Mouse (Mus musculus) yolk sac, embryonic 10.5 days (tissue): ENCODE data around the gene Zfp217.

Source experiments
- DNase-seq: peaks from one replicate; pipeline ENCODE4 v3.0.0-alpha.2; 2017; ENCODE audit warnings: low spot score

The Zfp217 gene

DNA sequence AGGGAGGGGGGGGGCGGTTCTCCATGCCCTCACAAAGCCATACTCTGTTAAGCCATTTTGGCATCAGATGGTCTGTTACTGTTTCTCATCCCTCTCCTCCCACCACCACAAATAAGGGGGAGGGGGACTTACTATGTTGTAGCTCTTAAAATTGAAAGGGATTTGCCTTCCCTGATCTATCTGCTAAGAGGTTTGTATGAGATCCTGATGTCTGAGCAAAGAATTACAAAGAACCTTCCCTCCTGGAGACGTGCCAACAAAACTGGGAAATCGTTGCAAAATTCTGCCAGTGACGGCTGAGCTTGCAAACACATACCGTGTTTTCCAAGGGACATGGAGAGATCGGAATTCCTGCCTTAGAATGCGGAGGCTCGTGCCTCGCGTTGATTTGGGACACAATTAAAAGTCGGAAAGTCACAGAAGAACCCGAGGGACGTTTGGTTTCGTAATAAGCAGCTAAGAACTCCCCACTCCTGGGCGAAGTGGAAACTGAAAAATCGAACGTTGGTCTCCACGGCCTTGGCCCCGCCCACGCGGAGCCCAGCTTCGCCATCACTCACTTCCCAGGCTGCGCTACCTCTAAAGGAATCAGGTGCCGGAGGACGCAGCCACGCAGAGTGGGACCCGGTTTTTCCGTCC is 14.7 kb downstream of the Zfp217 start:
- DNase-seq: peak; percentile 76

DNA sequence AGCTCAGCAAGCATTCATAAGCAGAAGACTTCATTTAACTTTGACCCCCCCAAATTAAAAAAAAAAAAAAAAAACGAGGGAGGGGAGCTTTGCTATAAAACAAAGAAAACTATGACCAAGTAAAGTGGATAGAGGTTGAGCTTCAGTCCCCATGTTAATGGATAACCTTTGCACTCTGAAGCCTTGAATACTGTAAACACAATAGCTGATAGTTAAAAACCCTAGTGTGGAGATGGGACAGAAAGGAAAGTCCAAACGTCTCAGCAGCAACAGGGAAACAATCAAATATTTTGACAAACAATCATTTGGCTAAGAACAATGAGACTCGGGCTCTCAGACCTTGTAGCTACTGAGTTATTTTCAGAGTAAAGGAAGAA is 15.2 kb downstream of the Zfp217 start:
- peak; percentile 47 for DNase-seq

DNA sequence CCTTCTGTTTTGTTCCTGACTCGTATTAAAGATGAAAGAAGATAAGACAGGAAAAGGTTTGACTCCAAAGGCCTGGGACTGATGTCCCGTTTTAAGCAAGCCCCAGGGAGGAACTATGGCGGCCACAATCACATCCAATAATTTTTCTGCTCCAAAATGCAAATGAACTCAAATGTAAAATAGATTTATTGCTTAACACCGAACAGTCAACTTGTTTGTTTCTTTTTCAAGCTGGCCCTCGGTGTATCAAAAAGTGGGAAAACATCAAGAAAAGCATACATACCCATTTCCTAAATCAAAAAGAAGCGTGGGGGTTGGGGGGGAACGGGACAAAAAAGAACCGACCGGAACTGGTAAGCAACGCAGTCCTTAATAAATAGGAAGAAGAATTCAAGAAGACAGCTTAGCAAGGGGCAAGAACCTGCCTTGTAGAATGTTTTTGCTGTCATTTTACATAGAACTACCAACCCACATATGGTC is 15.9 kb downstream of the Zfp217 start:
- no peak for DNase-seq

DNA sequence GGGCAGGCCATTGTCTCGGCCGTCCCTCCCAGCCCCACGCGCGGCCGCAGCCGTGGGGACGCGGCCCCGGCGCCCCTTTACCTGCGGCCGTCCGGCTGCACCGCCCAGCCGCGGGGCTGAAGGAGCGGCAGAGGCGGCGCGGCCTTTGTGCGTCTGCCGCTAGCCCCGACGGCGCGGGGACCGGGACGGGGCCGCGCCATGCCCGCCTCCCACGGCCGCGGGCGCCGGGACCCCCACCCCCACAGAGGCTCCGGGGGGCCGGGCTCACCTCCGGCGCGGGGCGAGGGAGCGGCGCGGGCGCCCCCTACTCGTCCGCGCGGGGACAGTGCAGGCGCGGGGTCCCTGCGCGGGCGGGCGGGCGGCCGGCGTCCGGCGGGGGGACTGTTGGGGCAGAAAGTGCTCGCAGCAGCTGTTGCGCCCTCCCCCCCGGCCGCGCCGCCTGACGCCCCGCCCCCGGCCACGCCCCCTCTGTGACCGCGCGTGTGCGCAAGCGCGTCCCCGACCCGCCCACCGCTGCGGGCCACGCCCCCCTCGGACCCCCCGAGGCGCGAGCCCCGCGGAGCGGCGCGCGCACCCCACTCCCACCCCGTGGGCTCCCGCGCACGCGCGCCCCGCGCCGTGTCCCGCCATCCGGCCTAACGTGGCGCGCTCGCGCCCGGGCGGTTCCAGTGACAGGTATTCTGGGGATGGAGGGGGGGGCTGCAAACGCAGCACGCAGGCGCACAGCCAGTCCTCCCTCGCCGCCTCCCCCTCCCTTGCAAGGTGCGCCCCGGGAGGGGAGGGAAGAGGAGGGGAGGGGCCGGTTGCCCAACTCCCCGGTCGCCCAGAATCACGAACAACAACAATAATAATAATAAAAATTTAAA is 16.9 kb downstream of the Zfp217 start:
- peak; percentile 92 for DNase-seq

DNA sequence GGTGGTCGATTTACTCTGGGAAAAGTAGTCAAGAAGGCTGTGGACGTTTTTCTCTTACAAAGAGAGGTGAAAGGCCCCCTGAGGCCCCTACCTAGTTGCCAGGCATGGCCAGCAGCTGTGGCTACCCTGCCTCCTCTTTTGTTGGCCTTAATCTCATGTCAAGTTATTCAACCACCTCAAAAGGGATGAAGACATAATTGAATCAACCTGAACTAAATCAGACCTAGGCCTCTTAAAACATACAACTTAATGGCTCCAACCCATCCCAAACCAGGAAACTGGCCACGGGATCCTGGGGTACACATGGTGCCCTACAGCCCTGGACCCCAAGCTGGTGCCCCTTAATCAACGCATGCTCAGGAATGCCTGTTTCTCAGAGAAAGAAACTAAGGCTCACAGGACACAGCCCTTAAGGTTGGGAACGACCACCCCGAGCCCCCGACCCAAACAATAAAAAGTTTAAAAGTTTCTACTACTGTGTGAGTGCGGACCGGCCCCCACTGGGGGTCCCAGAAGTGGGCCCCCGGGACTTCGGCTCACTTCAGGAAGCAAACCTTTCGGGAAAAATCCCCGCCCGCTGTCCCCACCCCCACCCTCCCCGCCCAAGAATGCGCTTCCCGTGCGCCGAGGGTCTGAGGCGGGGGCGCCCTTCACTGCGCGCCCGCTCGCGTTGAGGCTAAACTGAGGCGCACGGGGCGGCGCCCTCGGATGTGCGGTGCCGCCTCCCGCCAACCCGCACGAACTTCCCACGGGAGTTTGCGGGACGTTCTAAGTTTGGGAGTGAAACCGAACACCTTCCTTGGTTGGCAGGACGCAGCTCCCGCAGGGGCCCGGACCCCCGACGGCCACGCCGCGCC is 17.8 kb downstream of the Zfp217 start:
- DNase-seq: no peak

DNA sequence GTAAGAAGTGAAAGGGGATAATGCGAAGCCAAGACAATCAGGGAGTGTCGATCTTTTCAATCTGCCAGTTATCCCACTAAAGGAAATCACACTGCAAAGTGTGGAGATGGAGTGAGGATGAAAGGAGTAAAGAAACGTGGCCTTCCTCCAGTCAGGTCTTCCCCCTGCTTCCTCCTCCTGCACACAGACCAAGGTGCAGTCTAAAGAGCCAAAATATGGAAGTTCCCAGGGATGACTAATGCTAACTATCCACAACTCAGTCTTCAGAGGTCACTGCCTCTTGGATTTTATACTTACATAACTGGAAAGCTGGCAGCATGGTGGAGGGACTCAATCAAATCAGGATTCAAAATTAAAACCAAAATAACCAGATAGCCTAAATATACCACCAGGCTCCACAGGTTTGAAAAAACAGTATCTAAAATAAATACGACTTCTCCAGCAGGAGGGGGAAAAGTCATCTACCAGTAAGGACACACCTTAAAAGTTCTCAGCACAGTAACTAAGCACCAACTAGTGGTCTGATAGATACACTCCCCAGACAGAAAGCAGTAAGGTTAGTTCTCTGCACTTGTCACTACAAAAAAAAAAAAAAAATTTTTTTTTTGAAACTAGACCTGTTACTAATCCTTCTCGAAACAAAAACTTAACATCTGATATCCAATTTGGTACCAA is 18.5 kb downstream of the Zfp217 start:
- no peak for DNase-seq

DNA sequence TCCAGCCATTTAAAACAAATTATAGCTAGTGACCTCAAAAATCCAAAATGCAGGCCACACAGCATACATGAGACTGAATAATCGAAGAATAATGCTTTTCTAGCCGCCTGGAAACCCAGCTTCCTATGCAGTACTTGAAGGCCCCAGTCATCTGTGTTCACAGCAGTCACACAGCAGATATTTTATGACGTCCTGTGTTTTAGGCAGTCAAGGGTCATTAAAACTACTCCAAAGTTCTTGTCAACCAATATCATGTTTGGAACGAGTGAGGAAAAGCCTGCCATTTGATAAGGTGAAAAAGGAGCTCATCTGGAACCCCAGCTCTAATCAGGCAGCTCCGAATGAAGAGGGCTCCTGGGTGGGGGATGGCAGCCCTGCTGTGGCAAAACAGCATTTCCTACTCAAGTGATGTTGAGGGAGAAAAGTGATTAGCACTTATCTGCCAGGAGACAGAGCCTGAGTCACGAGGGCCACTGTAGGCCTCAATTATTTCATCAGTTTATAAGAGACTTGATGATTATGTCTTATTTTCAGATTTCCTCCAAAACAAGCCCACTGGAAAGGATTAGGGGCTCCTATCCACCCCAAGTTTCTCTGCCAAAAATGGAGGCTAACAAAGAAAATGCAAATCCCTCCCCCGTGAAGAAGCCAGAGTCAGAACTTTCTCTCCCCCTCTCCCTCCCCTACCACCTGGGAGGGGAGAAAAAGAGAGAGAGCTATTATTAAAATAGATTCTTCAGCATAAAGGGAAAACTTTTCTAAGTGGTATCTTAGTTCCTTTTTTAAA is 19.2 kb downstream of the Zfp217 start:
- no peak for DNase-seq

DNA sequence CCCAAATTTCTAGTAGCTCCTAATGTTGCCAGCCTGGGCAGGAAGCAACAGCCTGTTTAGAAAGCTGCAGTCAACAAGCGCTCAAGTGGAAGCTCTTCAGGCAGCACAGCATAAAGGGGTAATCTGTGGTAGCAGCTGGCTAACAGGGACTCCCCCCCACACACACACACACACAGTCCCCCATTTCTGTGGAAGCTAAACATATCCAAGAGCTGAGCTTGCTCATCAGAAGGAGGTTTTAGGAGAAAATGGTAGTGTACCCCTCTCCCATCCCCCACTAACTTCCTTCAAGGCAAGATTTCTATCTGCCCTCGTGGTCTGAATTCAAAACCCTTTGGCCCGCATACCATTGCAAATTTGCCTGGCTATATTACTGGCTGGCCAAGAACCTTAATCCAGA is 20.4 kb downstream of the Zfp217 start:
- DNase-seq: no peak

DNA sequence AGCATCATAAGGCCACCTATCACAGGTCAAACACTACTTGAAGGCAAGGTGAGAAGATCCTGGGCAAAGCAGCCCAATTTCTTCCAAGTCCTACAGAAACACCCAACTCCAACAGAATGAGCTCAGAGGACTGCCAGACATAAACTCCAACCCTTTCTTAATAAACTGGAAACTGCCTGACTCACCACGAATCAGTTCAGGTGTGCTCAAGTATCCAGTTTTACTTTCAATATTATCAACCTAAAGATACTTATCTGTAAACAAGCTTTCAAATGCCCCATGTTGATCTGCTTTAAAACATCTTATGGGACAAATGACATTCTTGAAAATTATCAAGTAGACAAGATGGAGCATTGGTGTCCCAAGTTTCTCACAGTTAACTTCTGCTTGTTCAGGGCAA is 21.6 kb downstream of the Zfp217 start:
- DNase-seq: no peak

DNA sequence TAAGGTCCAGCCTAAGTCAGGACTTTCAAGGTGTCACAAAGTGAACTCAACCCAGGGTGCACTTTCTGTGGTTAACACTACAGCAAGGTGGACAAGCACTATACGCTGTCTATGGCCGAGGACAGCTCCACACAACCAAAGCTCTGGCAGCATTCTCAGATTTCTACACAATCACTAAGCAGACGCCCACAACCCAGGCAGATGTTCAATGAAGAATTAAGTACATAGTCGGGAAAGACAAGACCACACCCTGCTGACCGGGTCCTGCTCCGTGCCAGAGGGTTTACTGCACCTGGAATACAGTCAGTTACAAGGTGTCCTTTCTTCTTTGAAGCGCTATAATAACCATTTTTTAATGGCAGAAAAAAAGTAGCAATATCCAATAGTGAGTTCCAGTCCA is 25.7 kb downstream of the Zfp217 start:
- no peak for DNase-seq

DNA sequence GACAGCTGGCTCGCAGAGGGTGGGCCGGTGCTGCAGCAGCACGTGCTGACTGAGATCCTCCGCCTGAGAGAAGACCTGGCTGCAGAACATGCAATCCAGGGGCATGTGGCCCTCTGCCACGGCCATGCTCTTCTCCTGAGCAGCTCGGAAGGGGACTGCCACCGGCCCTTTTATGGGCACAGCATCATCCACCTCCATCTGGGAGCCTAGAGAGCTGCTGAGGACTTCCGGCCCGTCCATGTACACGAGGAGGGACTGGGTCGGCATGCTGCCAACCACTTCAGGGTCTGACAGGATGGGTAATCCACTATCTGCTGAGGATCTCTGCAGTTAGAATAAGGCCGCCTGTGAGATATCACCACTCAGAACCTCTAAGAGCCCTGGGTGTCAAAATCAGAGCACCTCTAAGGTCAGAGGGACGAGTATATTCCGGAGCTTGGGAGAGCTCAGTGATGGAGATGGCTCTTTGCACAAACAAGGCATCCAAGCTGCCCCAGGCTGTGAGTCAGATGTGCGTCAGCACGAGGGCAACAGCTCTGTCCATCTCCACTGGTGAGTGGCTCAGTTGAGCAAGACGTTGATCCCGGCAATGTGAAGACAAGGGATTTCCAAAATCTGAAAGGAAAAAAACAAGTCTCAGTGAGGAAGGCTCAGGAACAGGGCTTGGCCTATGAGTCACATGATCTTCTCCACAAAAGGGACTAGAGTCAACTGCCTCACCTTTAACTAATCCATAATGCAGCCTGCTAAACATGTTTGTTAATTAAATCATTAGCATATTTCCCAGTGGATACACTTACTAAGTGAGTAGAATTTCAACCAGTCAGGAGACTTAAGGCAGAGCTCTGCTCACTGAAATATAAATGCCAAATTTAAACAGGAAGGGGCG is 27.5 kb downstream of the Zfp217 start:
- DNase-seq: no peak

DNA sequence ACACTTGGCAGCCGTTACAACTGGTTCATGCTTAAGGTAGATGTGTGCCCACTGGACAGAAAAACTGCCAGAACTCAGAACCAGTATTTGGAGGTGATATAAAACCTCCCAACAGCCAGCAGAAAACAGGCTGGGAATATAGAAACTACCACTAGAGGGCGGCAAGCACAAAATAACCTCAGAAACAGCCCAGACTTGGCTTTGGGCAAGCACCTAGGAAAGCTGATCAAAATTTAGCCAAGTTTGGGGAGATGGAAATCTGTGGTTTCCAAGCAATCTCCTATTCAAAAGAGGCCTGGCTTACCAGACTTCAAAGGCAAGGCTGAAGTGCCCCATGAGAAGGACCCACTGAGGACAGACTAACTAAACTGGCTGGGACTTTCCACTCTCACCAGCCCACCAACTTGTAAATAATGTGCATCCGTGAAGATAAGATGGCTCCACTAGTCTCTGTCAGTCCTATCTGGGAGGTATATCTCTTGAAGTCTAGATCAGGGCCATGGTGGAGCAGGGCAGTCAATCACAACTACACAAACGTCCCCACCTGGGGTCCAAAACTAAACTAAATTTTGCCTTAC is 31.1 kb downstream of the Zfp217 start:
- DNase-seq: peak; percentile 45

DNA sequence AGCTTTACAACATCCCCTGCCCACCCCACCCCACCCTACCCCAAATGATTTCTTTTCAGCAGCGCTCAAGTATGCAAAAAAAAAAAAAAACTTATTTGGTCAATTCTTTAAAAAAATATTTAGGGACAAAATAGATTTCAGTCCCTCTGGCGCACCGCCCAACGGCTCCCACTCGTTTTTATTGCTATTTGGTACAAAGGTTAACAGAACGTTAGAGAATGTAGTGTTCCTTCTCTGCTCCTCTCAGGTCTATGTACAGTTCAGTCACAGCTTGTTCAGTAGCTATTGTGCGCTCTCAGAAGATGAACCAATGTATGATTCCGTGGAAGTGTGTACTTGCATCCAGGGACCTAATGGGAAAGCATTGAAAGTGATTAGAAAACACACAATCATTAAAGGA is 37.6 kb downstream of the Zfp217 start:
- DNase-seq: no peak

DNA sequence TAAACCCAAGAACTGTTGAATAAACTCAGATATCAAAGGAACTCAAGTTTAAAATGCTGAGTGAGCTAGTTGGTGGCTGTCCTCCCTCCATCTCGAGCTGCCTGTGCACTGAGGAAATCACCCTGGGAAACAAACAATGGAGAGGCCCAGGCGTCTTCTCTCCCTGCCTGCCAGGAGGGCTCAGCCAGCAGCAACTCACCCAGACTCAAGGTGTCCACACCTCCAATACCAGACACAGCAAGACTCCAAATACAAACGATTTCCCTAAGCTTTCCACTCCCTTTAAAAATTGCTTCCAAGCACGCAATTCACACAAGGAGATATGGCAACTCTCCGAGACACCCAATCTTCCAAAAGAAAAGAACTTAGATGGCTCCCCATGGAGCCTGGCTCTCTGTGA is 38.4 kb downstream of the Zfp217 start:
- no peak for DNase-seq

DNA sequence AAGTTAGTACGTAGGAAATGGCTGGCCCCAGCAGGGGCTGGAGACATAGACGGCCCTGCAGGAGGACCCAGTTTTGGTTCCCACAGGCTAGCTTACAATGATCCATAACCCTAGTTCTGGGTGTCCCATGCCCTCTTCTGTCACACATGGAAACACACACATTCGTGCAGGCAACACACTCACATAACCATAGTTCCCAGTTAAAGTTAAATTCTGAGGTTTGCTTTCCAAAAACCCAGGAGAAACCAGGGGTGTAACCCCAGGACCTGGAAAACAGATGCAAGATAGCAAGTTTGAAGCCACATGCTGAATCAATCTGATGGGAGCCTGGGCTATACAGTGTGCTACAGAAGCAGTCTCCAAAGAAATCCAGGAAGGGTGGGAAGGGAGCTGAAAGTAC is 40.1 kb downstream of the Zfp217 start:
- no peak for DNase-seq

DNA sequence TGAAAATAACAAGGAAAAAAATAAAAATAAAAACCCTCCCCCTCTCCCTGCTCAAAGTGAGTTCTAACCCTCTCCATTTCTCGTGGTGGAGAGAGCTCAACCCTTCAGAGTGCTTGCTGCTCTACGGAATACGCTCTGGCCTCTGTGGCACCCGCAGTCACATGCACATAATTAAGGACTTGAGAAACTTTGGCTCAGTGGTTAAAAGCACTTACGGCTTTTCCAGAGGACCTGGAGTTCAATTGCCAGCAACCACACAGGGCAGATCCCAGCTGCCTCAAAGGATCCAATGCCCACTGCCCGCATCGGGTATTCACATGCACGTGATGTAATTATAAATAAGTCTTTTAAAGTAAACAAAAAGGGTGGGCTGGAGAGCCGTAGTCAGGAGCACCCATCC is 41.9 kb downstream of the Zfp217 start:
- DNase-seq: no peak

DNA sequence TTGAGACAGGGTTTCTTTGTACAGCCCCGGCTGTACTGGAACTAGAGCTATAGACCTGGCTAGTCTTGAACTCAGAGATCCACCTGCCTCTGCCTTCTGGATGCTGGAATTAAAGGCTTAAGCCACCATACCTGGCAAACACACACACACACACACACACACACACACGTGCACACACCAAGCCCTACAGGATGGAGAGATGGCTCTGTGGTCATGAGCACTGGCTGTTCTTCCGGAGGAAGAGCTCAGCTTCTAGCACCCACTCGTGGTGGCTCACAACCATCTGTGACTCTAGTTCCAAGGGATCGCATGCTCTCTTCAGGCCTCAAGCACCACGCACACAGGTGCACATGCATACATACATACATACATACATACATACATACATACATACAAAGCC is 43.5 kb downstream of the Zfp217 start:
- DNase-seq: no peak

DNA sequence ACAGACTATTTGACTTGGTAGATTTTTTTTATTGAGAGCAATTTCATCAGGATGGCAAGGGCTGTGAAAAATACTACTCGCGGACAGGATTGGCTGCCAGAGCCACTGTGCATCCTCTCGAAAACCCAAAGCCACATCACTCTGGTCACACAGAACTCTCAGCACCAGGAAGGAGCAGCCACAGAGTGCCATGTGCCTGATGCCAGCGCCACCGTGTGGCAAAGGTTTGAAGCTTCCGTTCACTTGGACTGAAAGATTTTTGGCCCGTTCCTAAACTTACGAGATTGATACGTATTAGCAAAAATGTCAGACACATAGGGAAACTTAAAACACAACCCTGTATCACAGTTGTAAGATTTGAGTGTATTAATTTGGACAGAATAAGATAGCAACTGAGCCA is 44.1 kb downstream of the Zfp217 start:
- DNase-seq: no peak

DNA sequence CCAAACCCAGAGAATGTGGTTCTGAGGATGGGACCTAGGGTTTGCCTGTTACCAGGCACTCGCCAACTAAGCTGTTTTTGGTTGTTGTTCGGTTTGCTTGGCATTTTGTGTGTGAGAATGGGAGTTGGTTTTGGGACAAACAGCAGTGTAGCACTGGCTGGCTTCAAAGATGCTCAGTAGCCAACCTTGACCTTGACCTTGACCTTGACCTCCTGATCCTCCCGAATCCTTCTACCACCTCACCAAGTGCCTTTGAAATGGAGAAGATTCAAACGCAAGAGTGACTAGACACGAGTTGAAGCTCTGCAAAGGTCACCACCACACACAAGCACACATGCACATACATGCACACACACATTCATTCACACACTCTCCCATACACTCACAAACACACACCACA is 44.6 kb downstream of the Zfp217 start:
- no peak for DNase-seq

DNA sequence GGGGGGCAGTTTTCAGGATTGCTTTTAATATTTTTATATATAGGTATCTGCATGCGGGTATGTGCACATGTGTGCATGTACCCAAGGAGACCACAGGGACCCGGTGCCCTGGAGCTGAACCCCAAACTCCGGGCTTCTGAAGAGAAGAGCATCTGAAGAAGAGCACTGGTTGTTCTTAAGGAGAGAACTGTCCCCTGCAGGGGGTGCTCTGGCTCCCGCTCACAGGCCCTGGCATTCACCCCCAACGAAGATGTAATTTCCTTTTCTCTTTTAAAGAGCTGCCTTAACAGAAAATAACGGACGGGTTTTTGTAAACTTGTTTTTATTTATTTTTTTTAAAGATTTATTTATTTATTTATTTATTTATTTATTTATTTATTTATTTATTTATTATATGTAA is 46.0 kb downstream of the Zfp217 start:
- no peak for DNase-seq
